Mouse (Mus musculus) heart, postnatal 0 days (tissue): Measurements from ENCODE around the gene Etv1. TPM values are rescaled to one million over a fixed set of nuclear protein-coding genes. Genes with fewer than 3 reads are reported as not detected.
"Not testable (repeated sequence)": the region's sequence is repeated elsewhere in the genome, so short reads cannot be mapped to it uniquely, and the experiment has no call there.

Source experiments
- ATAC-seq: fragments of 200-750 bp; cut with Nextera tagmentation; 2 replicates; pipeline ENCODE4 v1.8.0; 2017; ENCODE audit warnings: low read depth, moderate number of reproducible peaks, moderate library complexity; ENCODE audit not compliant: insufficient read depth
- DNase-seq: peaks from one replicate; pipeline ENCODE4 v3.0.0-alpha.2; 2016; ENCODE audit warnings: low spot score
- H3K27ac ChIP-seq: fragments of 300-500 bp; sonication (generic); 2 replicates; pipeline ENCODE4 v1.5.1; 2014; ENCODE audit warnings: low read depth, mild to moderate bottlenecking
- H3K27me3 ChIP-seq: fragments of 300-500 bp; sonication (generic); 2 replicates; pipeline ENCODE4 v1.6.1; 2014; ENCODE audit warnings: low read length, mixed read lengths; ENCODE audit not compliant: control insufficient read depth, insufficient read depth
- H3K36me3 ChIP-seq: fragments of 300-500 bp; sonication (generic); replicated peaks from 2 replicates; pipeline ENCODE4 v1.6.1; 2014; ENCODE audit warnings: low read length, mixed read lengths; ENCODE audit not compliant: control insufficient read depth, insufficient read depth
- H3K4me1 ChIP-seq: fragments of 300-500 bp; sonication (generic); 2 replicates; pipeline ENCODE4 v1.6.1; 2014; ENCODE audit warnings: antibody characterized with exemption; ENCODE audit not compliant: control insufficient read depth, insufficient read depth
- H3K4me2 ChIP-seq: fragments of 300-500 bp; sonication (generic); 2 replicates; pipeline ENCODE4 v1.6.1; 2014; ENCODE audit warnings: low read depth, mild to moderate bottlenecking, low read length, moderate library complexity
- H3K4me3 ChIP-seq: fragments of 300-500 bp; sonication (generic); 2 replicates; pipeline ENCODE4 v1.5.1; 2014; ENCODE audit warnings: low read depth, low read length
- H3K9ac ChIP-seq: fragments of 300-500 bp; sonication (generic); replicated peaks from 2 replicates; pipeline ENCODE4 v1.6.1; 2014; ENCODE audit warnings: low read depth, low read length, mixed read lengths
- H3K9me3 ChIP-seq: fragments of 300-500 bp; sonication (generic); replicated peaks from 2 replicates; pipeline ENCODE4 v1.6.1; 2016; ENCODE audit warnings: low read length; ENCODE audit not compliant: control insufficient read depth
- CTCF ChIP-seq: IDR thresholded peaks from 2 replicates; pipeline ENCODE4 v1.5.1; 2016; ENCODE audit warnings: antibody characterized with exemption, control low read depth, low read depth
- EP300 ChIP-seq: IDR thresholded peaks from 2 replicates; pipeline ENCODE4 v1.6.1; 2016; ENCODE audit warnings: antibody characterized with exemption, low read depth
- WGBS: fragments of 180-500 bp; shearing (Covaris S2); extraction: QIAGEN DNeasy Blood & Tissue Kit; methylation state at CpG from one replicate; pipeline ENCODE4 v1.1.7; 2014; 5-methylcytosine and 5-hydroxymethylcytosine counted together
- polyA plus RNA-seq: library from polyadenylated mRNA; unstranded; fragments of >200 nt; fragmentation: Nextera tagmentation; extraction: Ambion mirVana; gene quantifications from 2 replicates; pipeline ENCODE4 v1.2.1, GENCODE M21; 2015
- total RNA-seq: library from RNA; depleted of rRNA; stranded (reverse); fragments of >200 nt; gene quantifications from 2 replicates; pipeline ENCODE4 v1.2.3, GENCODE M21; 2014; ENCODE audit warnings: low replicate concordance

Etv1 gene
- total and polyA plus RNA-seq, 2 experiments from 2014 or later: 24.8 to 31.9 TPM

DNA sequence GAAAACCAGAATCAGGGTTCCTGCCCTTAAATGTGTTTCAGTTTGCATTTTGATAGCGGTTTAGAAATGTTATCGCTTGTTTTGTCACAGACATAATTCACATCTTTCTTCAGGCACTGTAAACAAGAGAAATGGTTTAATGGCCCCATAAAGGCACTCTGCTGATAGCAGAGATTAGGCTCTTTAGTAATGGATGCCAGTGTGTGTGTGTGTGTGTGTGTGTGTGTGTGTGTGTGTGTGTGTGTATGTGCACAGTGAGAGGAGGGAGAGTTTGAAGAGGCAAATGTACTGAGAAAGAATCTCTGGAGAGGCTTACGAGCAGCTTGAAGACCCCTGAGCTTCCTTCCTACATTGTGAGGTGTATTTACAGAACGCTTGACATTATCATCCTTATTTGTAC, 41.5 kb downstream of the Etv1 start:
- no peak for TF ChIP-seq CTCF
- no peak for TF ChIP-seq EP300
- H3K9ac ChIP-seq: no peak overlapping the region
- no peaks in the 10 kb centered on the region for H3K4me1 ChIP-seq
- H3K4me2 ChIP-seq: no peak overlapping the region
- H3K9me3 ChIP-seq: no peaks in the 10 kb centered on the region
- WGBS: 81% methylated on average over 4 of the region's 4 CpGs
- no peak overlapping the region for H3K4me3 ChIP-seq
- no peak for DNase-seq
- H3K27me3 ChIP-seq: no peaks in the 10 kb centered on the region
- no peaks in the 10 kb centered on the region for H3K36me3 ChIP-seq
- no peak for ATAC-seq
- no peak overlapping the region for H3K27ac ChIP-seq

DNA sequence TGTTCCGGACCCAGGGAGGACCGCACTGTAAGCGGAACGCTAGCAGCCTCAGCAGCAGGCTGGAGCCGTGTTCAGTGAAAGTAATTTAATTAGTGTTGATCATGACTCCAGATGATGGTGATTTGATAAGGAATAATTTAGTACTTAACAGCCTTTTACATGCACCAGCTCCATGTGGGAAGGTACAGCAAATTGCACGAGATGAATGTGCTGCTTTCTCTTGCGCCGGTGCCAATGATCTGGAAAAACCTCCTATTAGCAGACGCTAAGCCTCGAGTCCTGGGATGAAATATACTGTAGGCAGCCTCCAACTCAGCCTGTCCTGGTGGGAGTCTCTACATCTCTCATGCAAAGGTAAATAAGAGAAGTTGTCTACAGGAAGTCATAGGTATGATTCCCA, 45.2 kb downstream of the Etv1 start:
- WGBS: 91% methylated on average over 10 of the region's 10 CpGs
- H3K4me2 ChIP-seq: no peak overlapping the region
- no peak for TF ChIP-seq EP300
- no peak for TF ChIP-seq CTCF
- ATAC-seq: no peak
- no peaks in the 10 kb centered on the region for H3K9me3 ChIP-seq
- H3K9ac ChIP-seq: no peak overlapping the region
- no peaks in the 10 kb centered on the region for H3K36me3 ChIP-seq
- H3K4me1 ChIP-seq: no peaks in the 10 kb centered on the region
- H3K27me3 ChIP-seq: no peaks in the 10 kb centered on the region
- H3K4me3 ChIP-seq: no peak overlapping the region
- DNase-seq: no peak
- H3K27ac ChIP-seq: no peak overlapping the region

DNA sequence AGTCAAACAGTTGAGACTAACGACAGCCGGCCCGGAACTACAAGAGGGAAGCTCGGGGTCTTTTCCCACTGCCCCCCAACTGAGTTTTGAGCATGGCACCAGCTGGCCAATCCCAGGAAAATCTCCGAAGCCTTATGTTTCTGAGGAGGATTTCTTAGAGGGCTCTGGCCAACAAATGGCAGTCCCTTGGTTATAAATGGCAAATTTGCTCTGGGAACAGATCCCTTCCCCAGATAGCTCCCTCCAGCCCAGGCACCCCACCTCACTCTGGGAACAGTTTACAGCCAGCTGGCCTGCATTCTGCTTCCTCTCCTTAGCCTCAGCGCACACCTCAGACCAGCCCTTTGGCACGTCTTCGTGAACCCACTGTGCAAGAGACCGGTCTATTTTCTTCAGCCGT, 53.8 kb downstream of the Etv1 start:
- H3K9ac ChIP-seq: no peak overlapping the region
- ATAC-seq (no peak), DNase-seq (no peak)
- no peak overlapping the region for H3K4me2 ChIP-seq
- H3K27me3 ChIP-seq: no peaks in the 10 kb centered on the region
- H3K4me1 ChIP-seq: no peaks in the 10 kb centered on the region
- 95% methylated on average over 10 of the region's 10 CpGs for WGBS
- H3K36me3 ChIP-seq: 0 out of 2 replicates have a peak, but pooled peaks cover 8% of the 10 kb centered on the region
- no peak overlapping the region for H3K4me3 ChIP-seq
- TF ChIP-seq CTCF: no peak
- TF ChIP-seq EP300: no peak
- H3K9me3 ChIP-seq: no peaks in the 10 kb centered on the region
- no peak overlapping the region for H3K27ac ChIP-seq

DNA sequence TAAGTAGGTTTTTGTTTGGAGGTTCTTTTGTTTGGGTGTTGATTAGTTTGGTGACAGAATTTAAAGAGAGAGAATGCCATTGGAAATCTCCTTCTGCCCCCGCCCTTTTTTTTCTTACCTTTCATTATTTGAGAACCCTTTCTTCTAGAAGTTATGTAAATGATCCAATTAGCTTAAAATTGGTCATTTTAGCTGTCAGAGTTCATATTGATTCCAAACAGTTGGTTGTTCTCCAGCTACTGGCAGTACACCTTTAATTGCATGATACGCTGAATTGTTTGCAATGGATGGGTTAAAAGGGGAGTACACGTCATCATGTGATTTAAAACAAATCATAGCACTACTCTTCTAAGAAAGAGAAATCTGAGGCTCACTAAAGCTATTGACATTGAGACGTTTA, 55.4 kb downstream of the Etv1 start:
- 0 out of 2 replicates have a peak, but pooled peaks cover 8% of the 10 kb centered on the region for H3K36me3 ChIP-seq

DNA sequence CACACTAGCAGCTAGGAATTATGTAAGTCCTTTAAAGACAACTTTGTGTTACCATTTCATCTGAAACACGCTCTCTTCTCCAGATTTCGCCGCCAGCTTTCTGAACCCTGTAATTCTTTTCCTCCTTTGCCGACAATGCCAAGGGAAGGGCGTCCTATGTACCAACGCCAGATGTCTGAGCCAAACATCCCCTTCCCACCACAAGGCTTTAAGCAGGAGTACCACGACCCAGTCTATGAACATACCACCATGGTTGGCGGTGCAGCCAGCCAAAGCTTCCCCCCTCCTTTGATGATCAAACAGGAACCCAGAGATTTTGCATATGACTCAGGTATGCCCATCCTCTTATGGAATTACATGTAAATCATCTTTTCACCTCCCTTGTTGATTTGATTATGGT, 55.8 kb downstream of the Etv1 start:
- not testable (repeated sequence) for H3K36me3 ChIP-seq, H3K27ac ChIP-seq, DNase-seq, H3K9ac ChIP-seq, H3K4me1 ChIP-seq, H3K27me3 ChIP-seq, H3K9me3 ChIP-seq, ATAC-seq, H3K4me3 ChIP-seq, H3K4me2 ChIP-seq
- WGBS: 94% methylated on average over 5 of the region's 8 CpGs

More for the DNA sequence above, 55.4 kb downstream of the Etv1 start:
- no peak overlapping the region for H3K9ac ChIP-seq
- ATAC-seq (no peak), DNase-seq (no peak)
- no peaks in the 10 kb centered on the region for H3K4me1 ChIP-seq
- no peak overlapping the region for H3K4me2 ChIP-seq
- no peak overlapping the region for H3K27ac ChIP-seq
- H3K4me3 ChIP-seq: no peak overlapping the region
- no peaks in the 10 kb centered on the region for H3K9me3 ChIP-seq
- WGBS: 80% methylated on average over 4 of the region's 4 CpGs
- TF ChIP-seq EP300: no peak
- no peaks in the 10 kb centered on the region for H3K27me3 ChIP-seq

DNA sequence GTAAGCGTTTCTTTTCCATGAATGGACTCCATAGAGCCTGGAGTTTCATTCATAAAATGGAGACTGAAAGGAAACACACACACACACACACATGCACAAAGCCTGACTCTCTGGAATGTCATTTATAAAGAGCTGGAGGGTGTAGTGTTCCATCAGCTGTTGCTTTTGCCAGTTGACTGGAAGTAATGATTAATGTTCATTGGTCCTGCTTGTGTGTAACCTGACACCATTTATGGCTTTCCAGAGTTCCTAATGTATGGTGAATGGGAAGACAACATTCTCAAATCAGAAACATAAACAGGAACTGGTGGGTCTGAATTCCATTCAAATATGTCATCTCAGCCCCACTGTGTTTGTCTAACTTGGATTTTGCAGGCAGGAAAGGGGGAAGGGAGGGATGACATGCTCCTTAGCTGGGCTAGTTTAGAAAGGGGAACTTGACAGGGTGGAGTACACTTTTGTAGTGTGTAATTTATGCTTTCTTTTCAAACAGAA, 64.7 kb downstream of the Etv1 start:
- TF ChIP-seq CTCF: no peak
- TF ChIP-seq EP300: no peak
- no peaks in the 10 kb centered on the region for H3K27me3 ChIP-seq
- H3K4me3 ChIP-seq: no peak overlapping the region
- ATAC-seq (peak; percentile 71), DNase-seq (peak; percentile 24)
- no peaks in the 10 kb centered on the region for H3K36me3 ChIP-seq
- 50% methylated on average over 1 of the region's 1 CpGs for WGBS
- H3K27ac ChIP-seq: no peak overlapping the region
- no peak overlapping the region for H3K9ac ChIP-seq
- no peaks in the 10 kb centered on the region for H3K9me3 ChIP-seq
- peaks cover 4% of the 10 kb centered on the region; the same call in 1 of the 2 replicates for H3K4me1 ChIP-seq
- no peak overlapping the region for H3K4me2 ChIP-seq
